Mouse (Mus musculus): ENCODE results near the gene Stard5.

GRCm38 (mm10) chr7:83636425-83636824, 4.7 kb downstream of the Stard5 start:
- TF ChIP-seq CTCF (IDR thresholded peaks at IDR 0.05; ENCODE audit: low read depth) = no peak
- no peak for TF ChIP-seq EP300 (IDR thresholded peaks at IDR 0.05; ENCODE audit: low read depth)
